Mouse (Mus musculus) lung, embryonic 15.5 days (tissue): ENCODE measurements around the gene Zfp664. TPM values are rescaled to one million over a fixed set of nuclear protein-coding genes. Genes with fewer than 3 reads are reported as not detected.

Source experiments
- ATAC-seq: fragments of 200-750 bp; cut with Nextera tagmentation; 2 replicates; pipeline ENCODE4 v1.8.0; 2017; ENCODE audit warnings: moderate number of reproducible peaks, borderline replicate concordance; ENCODE audit not compliant: low FRiP score, low TSS enrichment; ENCODE audit errors: extremely low read depth
- H3K27ac ChIP-seq: fragments of 300-500 bp; sonication (generic); 2 replicates; pipeline ENCODE4 v1.5.1; 2015; ENCODE audit warnings: moderate library complexity, mild to moderate bottlenecking, inconsistent platforms
- H3K27me3 ChIP-seq: fragments of 300-500 bp; sonication (generic); 2 replicates; pipeline ENCODE4 v1.6.1; 2015; ENCODE audit warnings: inconsistent platforms
- H3K36me3 ChIP-seq: fragments of 300-500 bp; sonication (generic); 2 replicates; pipeline ENCODE4 v1.6.1; 2015; ENCODE audit warnings: inconsistent platforms
- H3K4me1 ChIP-seq: fragments of 300-500 bp; sonication (generic); 2 replicates; pipeline ENCODE4 v1.6.1; 2015; ENCODE audit warnings: inconsistent platforms
- H3K4me2 ChIP-seq: fragments of 300-500 bp; sonication (generic); 2 replicates; pipeline ENCODE4 v1.6.1; 2015; ENCODE audit warnings: inconsistent platforms, mild to moderate bottlenecking, moderate library complexity
- H3K4me3 ChIP-seq: fragments of 300-500 bp; sonication (generic); 2 replicates; pipeline ENCODE4 v1.5.1; 2015; ENCODE audit warnings: mild to moderate bottlenecking, inconsistent platforms
- H3K9ac ChIP-seq: fragments of 300-500 bp; sonication (generic); 2 replicates; pipeline ENCODE4 v1.6.1; 2015; ENCODE audit warnings: inconsistent platforms
- H3K9me3 ChIP-seq: fragments of 300-500 bp; sonication (generic); 2 replicates; pipeline ENCODE4 v1.6.1; 2016; ENCODE audit warnings: inconsistent platforms
- WGBS: fragments of 180-500 bp; shearing (Covaris S2); methylation state at CpG from one replicate; pipeline ENCODE4 v1.1.7; 2015; 5-methylcytosine and 5-hydroxymethylcytosine counted together
- polyA plus RNA-seq: library from polyadenylated mRNA; unstranded; fragments of >200 nt; fragmentation: Nextera tagmentation; extraction: Ambion mirVana; gene quantifications from 2 replicates; pipeline ENCODE4 v1.2.1, GENCODE M21; 2015

Zfp664 gene
- polyA plus RNA-seq, 1 experiment from 2014 or later: 94.7 TPM

GRCm38 (mm10) chr5:124847014-124847413 is 15.5 kb upstream of the Zfp664 start:
- no peaks in the 10 kb centered on the region for H3K36me3 ChIP-seq
- H3K27ac ChIP-seq: no peak overlapping the region
- no peak overlapping the region for H3K4me3 ChIP-seq
- H3K4me2 ChIP-seq: no peak overlapping the region
- no peaks in the 10 kb centered on the region for H3K9me3 ChIP-seq
- WGBS: 68% methylated on average over 1 of the region's 1 CpGs
- no peak overlapping the region for H3K9ac ChIP-seq
- no peak for ATAC-seq
- H3K4me1 ChIP-seq: peaks cover 4% of the 10 kb centered on the region
- H3K27me3 ChIP-seq: no peaks in the 10 kb centered on the region

GRCm38 (mm10) chr5:124848994-124849393 is 13.5 kb upstream of the Zfp664 start:
- 78% methylated on average over 3 of the region's 3 CpGs for WGBS
- no peaks in the 10 kb centered on the region for H3K36me3 ChIP-seq
- no peak for ATAC-seq

GRCm38 (mm10) chr5:124851572-124851971 is 10.9 kb upstream of the Zfp664 start:
- H3K4me1 ChIP-seq: peaks cover 14% of the 10 kb centered on the region
- no peak overlapping the region for H3K4me2 ChIP-seq
- 37% methylated on average over 4 of the region's 4 CpGs for WGBS
- peak; percentile 47; the same call in 1 of the 2 replicates for ATAC-seq
- no peaks in the 10 kb centered on the region for H3K27me3 ChIP-seq
- no peak overlapping the region for H3K9ac ChIP-seq
- H3K4me3 ChIP-seq: no peak overlapping the region
- peak overlapping the region; percentile 52; the same call in 1 of the 2 replicates for H3K27ac ChIP-seq
- H3K9me3 ChIP-seq: no peaks in the 10 kb centered on the region
- H3K36me3 ChIP-seq: no peaks in the 10 kb centered on the region

More at GRCm38 (mm10) chr5:124848994-124849393, 13.5 kb upstream of the Zfp664 start:
- Histone ChIP-seq H3K27me3 (no peaks in the 10 kb centered on the region), H3K4me1 (peaks cover 14% of the 10 kb centered on the region), H3K9ac (no peak overlapping the region), H3K4me2 (no peak overlapping the region), H3K4me3 (no peak overlapping the region), H3K9me3 (no peaks in the 10 kb centered on the region), H3K27ac (no peak overlapping the region)

- peaks cover 14% of the 10 kb centered on the region for H3K4me1 ChIP-seq
- H3K9me3 ChIP-seq: no peaks in the 10 kb centered on the region
- WGBS: 10% methylated on average over 2 of the region's 2 CpGs
- H3K36me3 ChIP-seq: no peaks in the 10 kb centered on the region
- H3K27me3 ChIP-seq: no peaks in the 10 kb centered on the region
- no peak for ATAC-seq
- no peak overlapping the region for H3K4me2 ChIP-seq
- H3K9ac ChIP-seq: no peak overlapping the region
- peak overlapping the region; percentile 52 for H3K27ac ChIP-seq
- no peak overlapping the region for H3K4me3 ChIP-seq
These were observed 10.2 kb upstream of the Zfp664 start for GRCm38 (mm10) chr5:124852294-124852693.

GRCm38 (mm10) chr5:124853079-124853478 is 9.4 kb upstream of the Zfp664 start:
- peak; percentile 79 for ATAC-seq
- 40% methylated on average over 2 of the region's 2 CpGs for WGBS
- peak overlapping the region; percentile 52 for H3K27ac ChIP-seq

GRCm38 (mm10) chr5:124854202-124854601 is 8.3 kb upstream of the Zfp664 start:
- 83% methylated on average over 4 of the region's 4 CpGs for WGBS
- no peak overlapping the region for H3K9ac ChIP-seq
- H3K4me3 ChIP-seq: no peak overlapping the region
- no peaks in the 10 kb centered on the region for H3K9me3 ChIP-seq
- H3K36me3 ChIP-seq: no peaks in the 10 kb centered on the region
- H3K27ac ChIP-seq: no peak overlapping the region
- H3K4me1 ChIP-seq: peaks cover 14% of the 10 kb centered on the region
- ATAC-seq: no peak
- no peaks in the 10 kb centered on the region for H3K27me3 ChIP-seq
- H3K4me2 ChIP-seq: no peak overlapping the region

More at GRCm38 (mm10) chr5:124853079-124853478, 9.4 kb upstream of the Zfp664 start:
- Histone ChIP-seq H3K9me3 (no peaks in the 10 kb centered on the region), H3K4me1 (peaks cover 14% of the 10 kb centered on the region), H3K4me2 (no peak overlapping the region), H3K36me3 (no peaks in the 10 kb centered on the region), H3K9ac (no peak overlapping the region), H3K4me3 (no peak overlapping the region), H3K27me3 (no peaks in the 10 kb centered on the region)

GRCm38 (mm10) chr5:124860013-124860412 is 2.5 kb upstream of the Zfp664 start:
- Histone ChIP-seq H3K4me2 (no peak overlapping the region), H3K4me3 (no peak overlapping the region), H3K4me1 (peaks cover 19% of the 10 kb centered on the region), H3K9ac (no peak overlapping the region), H3K36me3 (no peaks in the 10 kb centered on the region), H3K27me3 (peaks cover 26% of the 10 kb centered on the region), H3K27ac (no peak overlapping the region), H3K9me3 (no peaks in the 10 kb centered on the region)
- no peak for ATAC-seq
- WGBS: 21% methylated on average over 5 of the region's 5 CpGs

GRCm38 (mm10) chr5:124861463-124861862 is 1.0 kb upstream of the Zfp664 start:
- Histone ChIP-seq H3K9ac (peak overlapping the region; percentile 46), H3K4me1 (peaks cover 19% of the 10 kb centered on the region), H3K27me3 (peaks cover 26% of the 10 kb centered on the region), H3K27ac (peak overlapping the region; percentile 73), H3K4me2 (peak overlapping the region; percentile 98), H3K4me3 (peak overlapping the region; percentile 99), H3K9me3 (no peaks in the 10 kb centered on the region), H3K36me3 (peaks cover 4% of the 10 kb centered on the region; the same call in 1 of the 2 replicates)
- WGBS: under 1% methylated on average over 33 of the region's 33 CpGs
- ATAC-seq: no peak

- Histone ChIP-seq H3K4me3 (peak overlapping the region; percentile 99), H3K4me2 (peak overlapping the region; percentile 98), H3K27me3 (peaks cover 26% of the 10 kb centered on the region), H3K4me1 (peaks cover 19% of the 10 kb centered on the region), H3K9ac (peak overlapping the region; percentile 94), H3K9me3 (no peaks in the 10 kb centered on the region), H3K27ac (peak overlapping the region; percentile 93), H3K36me3 (peaks cover 10% of the 10 kb centered on the region)
- ATAC-seq: peak; percentile 52
- WGBS: under 1% methylated on average over 80 of the region's 88 CpGs
These were observed 615 bp downstream of the Zfp664 start for GRCm38 (mm10) chr5:124862871-124863741.

- no peaks in the 10 kb centered on the region for H3K9me3 ChIP-seq
- H3K27me3 ChIP-seq: no peaks in the 10 kb centered on the region
These were observed 6.5 kb downstream of the Zfp664 start for GRCm38 (mm10) chr5:124868981-124869380.

GRCm38 (mm10) chr5:124872033-124872432 is 9.5 kb downstream of the Zfp664 start:
- Histone ChIP-seq H3K9me3 (no peaks in the 10 kb centered on the region), H3K27ac (peak overlapping the region; percentile 46; the same call in 1 of the 2 replicates), H3K36me3 (peaks cover 24% of the 10 kb centered on the region), H3K4me3 (no peak overlapping the region), H3K9ac (no peak overlapping the region), H3K27me3 (no peaks in the 10 kb centered on the region), H3K4me2 (no peak overlapping the region), H3K4me1 (peaks cover 50% of the 10 kb centered on the region)
- ATAC-seq: no peak
- WGBS: 41% methylated on average over 2 of the region's 2 CpGs

More at GRCm38 (mm10) chr5:124868981-124869380, 6.5 kb downstream of the Zfp664 start:
- Histone ChIP-seq H3K9ac (no peak overlapping the region), H3K36me3 (peaks cover 14% of the 10 kb centered on the region), H3K4me2 (no peak overlapping the region), H3K4me1 (peaks cover 45% of the 10 kb centered on the region), H3K4me3 (no peak overlapping the region), H3K27ac (no peak overlapping the region)
- no peak for ATAC-seq
- 41% methylated on average over 4 of the region's 4 CpGs for WGBS

GRCm38 (mm10) chr5:124873096-124873495 is 10.6 kb downstream of the Zfp664 start:
- Histone ChIP-seq H3K4me3 (no peak overlapping the region), H3K27ac (no peak overlapping the region), H3K9ac (no peak overlapping the region), H3K4me2 (no peak overlapping the region), H3K27me3 (no peaks in the 10 kb centered on the region), H3K4me1 (peaks cover 55% of the 10 kb centered on the region), H3K9me3 (no peaks in the 10 kb centered on the region), H3K36me3 (peaks cover 18% of the 10 kb centered on the region)
- no peak for ATAC-seq
- 87% methylated on average over 3 of the region's 3 CpGs for WGBS
